Mouse (Mus musculus) heart, adult 2 months (tissue): ENCODE results near the gene Arl3.
A peak's percentile ranks its signal among the peaks of the same experiment; 100 is the strongest.

ENCODE experiments used
- CTCF ChIP-seq: fragments of 200-600 bp; IDR thresholded peaks from 2 replicates; pipeline ENCODE4 v1.8.1; 2022; ENCODE audit warnings: antibody characterized with exemption, mild to moderate bottlenecking, moderate library complexity
- EP300 ChIP-seq: fragments of 200-500 bp; IDR thresholded peaks from 2 replicates; pipeline ENCODE4 v1.6.1; 2011; ENCODE audit warnings: low read depth, low read length, control low read depth; ENCODE audit not compliant: insufficient read depth

GRCm38 (mm10) chr19:46502471-46503166, 70.4 kb downstream of the Arl3 start:
- TF ChIP-seq CTCF (peak; percentile 71), EP300 (0 out of 2 replicates have a peak, but pooled peaks have one; percentile 7)
